Mouse (Mus musculus) erythroblast, embryonic 14.5 days (primary cell): ENCODE results near the gene Bloc1s2.

Experiments used
- GATA1 ChIP-seq: IDR thresholded peaks from 2 replicates; pipeline ENCODE4 v1.6.1; 2012; ENCODE audit warnings: low read length, inconsistent platforms, mixed read lengths
- TAL1 ChIP-seq: IDR thresholded peaks from 3 replicates; pipeline ENCODE4 v1.6.1; 2012; ENCODE audit warnings: low read length, inconsistent platforms, mixed read lengths

DNA sequence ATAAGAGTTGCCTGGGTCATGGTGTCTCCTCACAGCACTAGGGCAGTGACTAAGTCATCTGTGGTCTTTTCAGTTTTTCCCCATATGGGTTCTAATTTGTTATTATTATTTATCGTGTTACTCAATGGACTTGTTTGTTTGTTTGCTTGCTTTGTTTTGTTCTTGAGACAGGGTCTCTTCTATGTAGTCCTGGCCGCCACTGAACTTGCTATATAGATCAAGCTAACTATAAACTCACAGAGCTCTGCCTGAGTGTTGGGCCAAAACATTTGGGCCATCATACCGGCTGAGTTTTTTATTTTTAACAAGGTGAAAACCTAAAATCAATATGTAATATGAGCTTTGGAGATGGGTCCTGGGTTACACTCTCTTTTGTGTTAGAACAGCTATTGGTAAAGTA lies 13.1 kb upstream of the Bloc1s2 start:
- TF ChIP-seq TAL1, result no peak
- no peak for TF ChIP-seq GATA1
